Mouse (Mus musculus) spleen, adult 18-20 months (tissue): ENCODE measurements around the gene Lhfp.

ENCODE experiments used
- DNase-seq, 2 experiments: peaks; one replicate each; pipeline ENCODE4 v3.0.0; 2022; ENCODE audit warnings: mixed read lengths in 2 of 2

The Lhfp gene

GRCm38 (mm10) chr3:53284471-53285177 lies 243.3 kb downstream of the Lhfp start:
- peak; percentile 6 to 7 for DNase-seq

DNA sequence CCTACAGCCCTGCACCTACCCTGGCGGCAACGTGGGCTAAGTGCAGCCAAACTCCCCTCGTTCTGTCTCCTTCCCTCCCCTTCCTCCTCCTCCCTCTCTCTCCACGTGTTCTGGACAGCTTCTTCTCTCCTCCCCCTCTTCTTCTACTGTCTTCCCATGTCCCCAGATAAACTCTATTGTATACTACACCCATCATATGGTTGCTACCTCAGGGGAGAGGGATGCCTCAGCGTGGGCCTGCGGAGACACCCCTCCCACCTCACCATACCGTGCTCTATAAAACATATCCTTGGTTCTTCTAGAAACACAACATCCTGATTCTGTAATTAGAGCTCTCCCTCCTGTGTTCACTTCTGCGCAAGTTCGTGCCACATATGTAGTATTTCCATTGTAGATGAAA lies 247.3 kb downstream of the Lhfp start:
- DNase-seq, result no peak

DNA sequence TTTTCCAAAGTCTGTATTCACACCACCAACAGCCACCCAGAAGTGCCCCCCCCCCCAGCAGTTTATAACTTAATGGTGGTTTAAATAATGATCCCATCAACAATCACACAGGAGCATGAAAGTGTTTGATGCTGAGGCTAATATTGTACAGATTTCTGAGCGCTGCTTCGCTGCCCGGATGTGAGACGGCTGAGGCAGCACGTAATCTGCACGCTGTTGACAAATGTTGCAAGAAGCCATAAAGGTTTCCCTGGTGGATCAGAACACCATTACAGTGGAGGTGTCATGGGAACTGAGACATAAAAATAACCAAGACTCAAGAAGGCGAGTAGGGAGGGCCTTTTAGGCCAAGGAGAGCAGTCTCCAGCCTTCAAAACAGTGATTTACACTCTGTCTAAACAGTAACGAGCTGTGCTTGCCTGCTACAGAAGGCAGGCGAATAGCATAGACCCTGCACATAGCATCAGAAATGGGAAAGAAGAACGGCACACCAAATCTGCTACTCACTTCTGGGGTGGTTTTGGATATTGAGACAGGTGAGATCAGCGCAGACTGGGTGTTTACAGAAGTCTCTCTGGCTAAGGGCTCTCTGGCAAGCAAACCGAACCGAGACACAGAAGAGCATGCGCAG lies 248.4 kb downstream of the Lhfp start:
- DNase-seq, result no peak

- DNase-seq, result no peak
Measured at GRCm38 (mm10) chr3:53291185-53291584, 249.9 kb downstream of the Lhfp start.

- no peak for DNase-seq
Measured at GRCm38 (mm10) chr3:53291945-53292344, 250.6 kb downstream of the Lhfp start.

GRCm38 (mm10) chr3:53292474-53292873 lies 251.1 kb downstream of the Lhfp start:
- no peak for DNase-seq

DNA sequence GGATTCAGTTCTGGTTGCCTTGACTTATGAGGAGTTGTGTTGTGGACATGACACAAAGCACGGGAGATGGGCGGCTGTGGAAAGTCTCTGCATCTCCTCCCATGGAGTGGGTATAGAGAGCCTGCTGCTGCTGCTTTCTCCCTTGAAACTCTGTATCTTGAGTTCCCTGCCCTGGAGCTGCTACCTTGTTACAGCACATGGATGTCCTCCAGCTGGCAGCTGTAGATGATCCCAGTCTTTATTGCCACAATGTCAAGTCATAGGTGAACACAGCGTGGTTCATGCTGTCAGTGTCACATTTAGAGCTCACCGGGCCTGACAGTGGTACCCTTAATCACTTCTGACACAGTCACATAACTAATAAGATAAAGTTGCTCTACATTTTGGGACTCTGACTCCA lies 251.7 kb downstream of the Lhfp start:
- no peak for DNase-seq

DNA sequence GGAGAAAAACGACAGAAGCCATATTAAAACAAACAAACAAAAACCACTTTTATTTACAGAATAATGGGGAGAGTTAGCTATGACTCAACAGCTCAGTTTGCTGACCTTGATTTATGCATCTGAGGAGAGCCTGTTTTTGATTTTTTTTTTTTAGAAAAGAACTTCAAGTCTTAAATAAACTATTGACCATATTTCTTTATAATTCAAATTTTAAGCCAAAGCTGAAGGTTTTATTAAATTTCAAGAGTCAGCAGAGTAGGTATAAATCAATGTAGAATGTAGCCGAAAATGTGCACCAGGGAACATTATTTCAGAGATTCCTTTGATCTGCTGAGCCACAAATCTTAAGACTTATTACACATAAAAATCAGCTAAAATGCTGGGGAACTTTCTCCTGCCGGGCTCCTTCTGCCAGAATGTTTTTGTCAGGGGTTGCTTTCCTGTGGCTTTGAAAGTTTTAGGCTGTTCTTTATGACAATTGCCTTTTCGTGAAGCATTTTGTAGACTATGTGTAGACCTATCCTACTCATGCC lies 252.6 kb downstream of the Lhfp start:
- DNase-seq, result no peak

DNA sequence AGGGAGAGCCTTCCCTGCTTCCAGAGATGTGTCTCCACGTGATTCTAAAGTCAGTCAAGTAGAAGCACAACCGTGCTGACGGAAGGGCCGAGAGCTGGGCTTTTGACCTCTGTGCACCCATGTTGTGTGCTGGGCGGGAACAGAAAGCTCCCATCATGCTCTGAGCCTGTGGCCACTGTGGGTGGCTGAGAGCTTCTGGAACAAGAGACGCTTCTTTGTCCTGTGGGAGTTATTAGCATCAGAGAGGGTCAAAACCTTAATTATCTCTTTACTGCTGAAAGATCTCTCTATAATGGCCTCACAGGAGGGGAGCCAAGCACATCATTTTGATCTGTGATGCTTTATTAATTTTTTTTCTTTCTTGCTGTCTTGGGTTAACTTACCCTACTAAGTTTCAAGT lies 253.5 kb downstream of the Lhfp start:
- DNase-seq, result no peak

DNA sequence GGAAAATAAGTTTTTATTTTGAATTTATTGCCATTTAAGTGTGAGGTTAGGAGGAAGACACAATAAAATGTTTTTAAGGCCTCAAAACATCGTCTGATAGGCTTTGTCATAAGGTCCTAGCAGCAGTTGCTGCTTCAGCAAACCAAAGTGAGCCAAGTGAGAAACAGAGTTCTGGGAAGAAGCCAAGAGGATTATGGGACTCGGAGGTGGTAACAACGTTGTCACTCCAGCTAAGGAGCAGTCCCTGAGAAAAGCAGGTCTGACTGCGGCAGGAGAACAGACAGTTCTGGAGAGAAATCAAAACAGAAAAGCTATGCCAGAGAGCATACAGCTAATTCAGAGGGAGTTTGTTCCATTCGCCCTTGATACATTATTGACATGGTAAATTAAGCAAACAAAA lies 260.5 kb downstream of the Lhfp start:
- DNase-seq, result no peak

DNA sequence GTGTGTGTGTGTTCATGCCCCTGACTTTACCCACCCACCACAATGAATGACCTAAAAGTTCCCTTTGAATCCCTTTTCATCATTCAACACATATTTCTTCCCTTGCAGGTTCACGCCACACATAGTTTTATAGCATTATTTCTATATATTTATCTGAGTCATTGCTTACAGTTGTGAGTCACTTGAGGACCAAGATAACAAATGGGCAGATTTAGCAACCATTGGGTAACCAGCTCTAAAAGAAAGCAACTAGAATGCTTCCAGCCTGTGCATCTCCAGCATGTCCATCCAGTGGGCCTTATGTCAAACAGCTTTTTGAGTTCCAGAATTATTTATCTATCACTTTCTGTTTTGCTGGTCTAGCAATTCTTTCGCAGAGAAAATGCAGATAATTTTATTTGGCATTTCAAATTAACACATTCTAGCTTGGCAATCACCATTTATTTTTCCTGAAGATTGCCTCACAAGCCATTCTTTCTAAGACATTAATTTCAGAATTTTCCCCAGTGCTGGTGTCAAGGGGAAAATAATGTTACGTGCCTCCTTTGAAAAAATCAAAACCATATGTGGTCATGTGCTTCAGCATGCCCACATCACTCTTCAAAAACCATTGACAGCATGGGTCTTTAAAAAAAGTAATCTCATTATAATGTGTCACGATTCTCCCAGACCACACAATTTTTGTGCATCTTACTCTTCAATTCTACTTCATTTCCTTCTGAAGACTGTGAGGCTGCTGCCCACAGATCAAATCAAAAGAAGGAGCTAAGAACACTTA lies 263.0 kb downstream of the Lhfp start:
- DNase-seq, result no peak

DNA sequence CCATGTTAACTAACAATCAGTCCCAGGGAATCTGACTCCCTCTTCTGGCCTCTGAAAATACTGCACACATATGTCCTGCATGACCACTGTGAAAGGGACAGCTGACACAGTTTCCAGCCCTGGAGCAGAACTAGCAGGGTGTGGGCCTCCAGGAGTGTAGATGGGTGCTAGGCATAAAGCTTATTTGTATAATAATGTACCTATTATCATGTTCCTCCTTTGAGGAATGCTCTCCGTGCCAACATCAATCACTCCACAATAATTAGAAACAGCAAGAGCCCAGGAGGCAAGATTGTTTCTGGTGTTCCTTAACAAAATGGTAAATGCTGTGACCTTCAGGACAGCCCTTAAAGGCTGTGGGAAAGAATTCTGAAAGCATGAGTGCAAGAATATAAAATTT lies 264.5 kb downstream of the Lhfp start:
- no peak for DNase-seq

- no peak for DNase-seq
Measured at GRCm38 (mm10) chr3:53308649-53309048, 267.3 kb downstream of the Lhfp start.

GRCm38 (mm10) chr3:53310093-53310492 lies 268.8 kb downstream of the Lhfp start:
- no peak for DNase-seq

DNA sequence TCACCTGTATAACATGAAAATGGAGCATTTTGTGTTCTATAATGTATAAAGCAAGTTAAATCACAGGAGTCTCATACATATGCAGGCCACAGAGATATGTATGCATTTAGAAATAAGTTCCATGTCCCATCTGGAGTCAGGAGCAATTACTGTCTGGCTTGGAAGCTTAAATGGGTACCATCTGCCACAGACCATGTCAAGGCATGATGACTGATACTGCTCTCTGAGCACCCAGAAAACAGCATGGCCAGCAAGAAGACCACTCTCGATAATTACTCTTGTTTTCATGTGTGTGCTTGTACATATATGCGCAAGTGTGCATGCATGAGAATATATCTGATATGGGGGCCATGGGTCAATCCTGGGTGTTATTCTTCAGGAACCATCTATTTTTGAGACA lies 269.3 kb downstream of the Lhfp start:
- no peak for DNase-seq
